Mouse (Mus musculus) ovary, postnatal 14 days (tissue): Measurements from ENCODE around the gene Gm21304.
"Not testable (repeated sequence)": the region's sequence is repeated elsewhere in the genome, so short reads cannot be mapped to it uniquely, and the experiment has no call there.

Experiments used
- DNase-seq: peaks from one replicate; pipeline ENCODE4 v3.0.0; 2022; ENCODE audit warnings: low spot score

Gm21304 gene

DNA sequence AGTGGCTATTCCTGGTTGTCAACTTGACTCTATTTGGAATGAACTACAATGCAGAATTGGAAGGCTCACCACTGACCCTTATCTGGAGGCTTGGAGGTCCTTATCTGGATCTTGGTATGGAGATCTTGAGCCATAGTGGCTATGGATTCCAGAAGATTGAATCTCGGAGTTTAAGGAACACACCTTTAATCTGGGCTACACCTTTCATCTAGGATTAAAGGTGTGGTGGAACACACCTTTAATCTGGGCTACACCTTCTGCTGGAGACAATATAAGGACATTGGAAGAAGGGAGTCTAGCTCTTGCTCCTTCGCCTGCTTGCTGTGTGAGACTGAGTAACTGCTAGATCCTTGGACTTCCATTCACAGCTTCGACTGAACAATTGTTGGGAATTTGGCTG lies at the start of gene Gm21304:
Gene Gm21304, plus strand, starts transcription at position 301 of the 400 bp plus-strand sequence.
- not testable (repeated sequence) for DNase-seq

DNA sequence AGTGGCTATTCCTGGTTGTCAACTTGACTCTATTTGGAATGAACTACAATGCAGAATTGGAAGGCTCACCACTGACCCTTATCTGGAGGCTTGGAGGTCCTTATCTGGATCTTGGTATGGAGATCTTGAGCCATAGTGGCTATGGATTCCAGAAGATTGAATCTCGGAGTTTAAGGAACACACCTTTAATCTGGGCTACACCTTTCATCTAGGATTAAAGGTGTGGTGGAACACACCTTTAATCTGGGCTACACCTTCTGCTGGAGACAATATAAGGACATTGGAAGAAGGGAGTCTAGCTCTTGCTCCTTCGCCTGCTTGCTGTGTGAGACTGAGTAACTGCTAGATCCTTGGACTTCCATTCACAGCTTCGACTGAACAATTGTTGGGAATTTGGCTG lies 25.6 kb upstream of the Gm21304 start, which contains the start of gene Gm21293:
Gene Gm21293, plus strand, starts transcription at position 301 of the 400 bp plus-strand sequence.
- DNase-seq: not testable (repeated sequence)

DNA sequence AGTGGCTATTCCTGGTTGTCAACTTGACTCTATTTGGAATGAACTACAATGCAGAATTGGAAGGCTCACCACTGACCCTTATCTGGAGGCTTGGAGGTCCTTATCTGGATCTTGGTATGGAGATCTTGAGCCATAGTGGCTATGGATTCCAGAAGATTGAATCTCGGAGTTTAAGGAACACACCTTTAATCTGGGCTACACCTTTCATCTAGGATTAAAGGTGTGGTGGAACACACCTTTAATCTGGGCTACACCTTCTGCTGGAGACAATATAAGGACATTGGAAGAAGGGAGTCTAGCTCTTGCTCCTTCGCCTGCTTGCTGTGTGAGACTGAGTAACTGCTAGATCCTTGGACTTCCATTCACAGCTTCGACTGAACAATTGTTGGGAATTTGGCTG lies 17.1 kb upstream of the Gm21304 start, which contains the start of gene Gm6763:
Gene Gm6763, plus strand, starts transcription at position 301 of the 400 bp plus-strand sequence.
- DNase-seq: not testable (repeated sequence)

DNA sequence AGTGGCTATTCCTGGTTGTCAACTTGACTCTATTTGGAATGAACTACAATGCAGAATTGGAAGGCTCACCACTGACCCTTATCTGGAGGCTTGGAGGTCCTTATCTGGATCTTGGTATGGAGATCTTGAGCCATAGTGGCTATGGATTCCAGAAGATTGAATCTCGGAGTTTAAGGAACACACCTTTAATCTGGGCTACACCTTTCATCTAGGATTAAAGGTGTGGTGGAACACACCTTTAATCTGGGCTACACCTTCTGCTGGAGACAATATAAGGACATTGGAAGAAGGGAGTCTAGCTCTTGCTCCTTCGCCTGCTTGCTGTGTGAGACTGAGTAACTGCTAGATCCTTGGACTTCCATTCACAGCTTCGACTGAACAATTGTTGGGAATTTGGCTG lies 8.6 kb upstream of the Gm21304 start, which contains the start of gene Gm8764:
Gene Gm8764, plus strand, starts transcription at position 301 of the 400 bp plus-strand sequence.
- not testable (repeated sequence) for DNase-seq

DNA sequence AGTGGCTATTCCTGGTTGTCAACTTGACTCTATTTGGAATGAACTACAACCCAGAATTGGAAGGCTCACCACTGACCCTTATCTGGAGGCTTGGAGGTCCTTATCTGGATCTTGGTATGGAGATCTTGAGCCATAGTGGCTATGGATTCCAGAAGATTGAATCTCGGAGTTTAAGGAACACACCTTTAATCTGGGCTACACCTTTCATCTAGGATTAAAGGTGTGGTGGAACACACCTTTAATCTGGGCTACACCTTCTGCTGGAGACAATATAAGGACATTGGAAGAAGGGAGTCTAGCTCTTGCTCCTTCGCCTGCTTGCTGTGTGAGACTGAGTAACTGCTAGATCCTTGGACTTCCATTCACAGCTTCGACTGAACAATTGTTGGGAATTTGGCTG lies 8.4 kb downstream of the Gm21304 start, which contains the start of gene Gm21312:
Gene Gm21312, plus strand, starts transcription at position 301 of the 400 bp plus-strand sequence.
- not testable (repeated sequence) for DNase-seq

DNA sequence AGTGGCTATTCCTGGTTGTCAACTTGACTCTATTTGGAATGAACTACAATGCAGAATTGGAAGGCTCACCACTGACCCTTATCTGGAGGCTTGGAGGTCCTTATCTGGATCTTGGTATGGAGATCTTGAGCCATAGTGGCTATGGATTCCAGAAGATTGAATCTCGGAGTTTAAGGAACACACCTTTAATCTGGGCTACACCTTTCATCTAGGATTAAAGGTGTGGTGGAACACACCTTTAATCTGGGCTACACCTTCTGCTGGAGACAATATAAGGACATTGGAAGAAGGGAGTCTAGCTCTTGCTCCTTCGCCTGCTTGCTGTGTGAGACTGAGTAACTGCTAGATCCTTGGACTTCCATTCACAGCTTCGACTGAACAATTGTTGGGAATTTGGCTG lies 16.9 kb downstream of the Gm21304 start, which contains the start of gene Gm20765:
Gene Gm20765, plus strand, starts transcription at position 301 of the 400 bp plus-strand sequence.
- DNase-seq: not testable (repeated sequence)

DNA sequence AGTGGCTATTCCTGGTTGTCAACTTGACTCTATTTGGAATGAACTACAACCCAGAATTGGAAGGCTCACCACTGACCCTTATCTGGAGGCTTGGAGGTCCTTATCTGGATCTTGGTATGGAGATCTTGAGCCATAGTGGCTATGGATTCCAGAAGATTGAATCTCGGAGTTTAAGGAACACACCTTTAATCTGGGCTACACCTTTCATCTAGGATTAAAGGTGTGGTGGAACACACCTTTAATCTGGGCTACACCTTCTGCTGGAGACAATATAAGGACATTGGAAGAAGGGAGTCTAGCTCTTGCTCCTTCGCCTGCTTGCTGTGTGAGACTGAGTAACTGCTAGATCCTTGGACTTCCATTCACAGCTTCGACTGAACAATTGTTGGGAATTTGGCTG lies 25.4 kb downstream of the Gm21304 start, which contains the start of gene Gm4340:
Gene Gm4340, plus strand, starts transcription at position 301 of the 400 bp plus-strand sequence.
- DNase-seq: not testable (repeated sequence)

DNA sequence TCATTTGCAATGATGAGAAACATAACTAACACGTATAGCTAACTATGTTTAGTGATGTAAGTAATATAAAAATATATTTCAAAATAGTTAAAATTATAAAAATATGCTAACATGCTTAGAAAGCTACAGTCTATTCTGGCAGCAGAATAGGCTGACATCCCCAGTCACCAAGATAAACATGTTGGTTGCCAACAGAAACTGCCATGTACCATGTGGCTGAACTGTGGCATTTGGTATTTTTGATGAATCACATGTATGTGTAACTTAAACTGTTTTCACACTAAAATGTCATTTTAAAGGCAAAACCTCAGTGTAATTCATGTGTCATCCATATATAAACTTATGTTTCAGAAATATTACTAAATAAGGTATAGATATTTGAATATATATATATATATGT lies 41.3 kb downstream of the Gm21304 start:
- no peak for DNase-seq

DNA sequence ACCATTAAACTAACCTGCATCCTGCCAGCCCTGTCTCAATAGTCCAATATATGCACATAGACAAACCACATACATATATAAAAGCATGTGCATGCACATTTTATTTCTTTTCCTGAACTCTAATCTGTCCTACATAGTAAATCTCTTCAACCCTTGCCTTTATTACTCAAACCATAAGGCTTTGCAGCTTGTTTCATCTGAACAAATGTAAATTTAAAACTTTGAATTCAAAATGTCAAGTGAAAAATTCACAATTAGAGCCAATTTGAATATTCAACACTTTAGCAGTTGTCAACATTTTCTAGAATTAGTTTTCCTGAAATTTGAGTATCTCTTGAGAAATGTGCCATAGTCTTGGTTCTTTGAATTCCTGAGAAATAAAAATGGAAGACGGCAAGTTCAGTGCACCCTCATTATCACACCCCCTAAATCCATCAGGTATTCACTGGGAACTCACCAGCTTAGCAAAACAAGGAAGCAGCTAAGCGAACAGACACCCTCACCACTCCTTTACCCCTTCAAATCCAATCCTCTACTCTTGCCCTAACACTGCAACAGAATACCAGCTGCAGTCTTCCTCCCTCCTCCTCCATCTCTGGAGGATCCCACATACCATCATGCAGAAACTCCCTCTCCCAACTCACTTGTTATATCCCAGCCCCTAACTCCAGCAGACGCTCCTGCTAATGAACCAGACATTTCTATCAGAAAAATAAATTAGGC lies 42.1 kb downstream of the Gm21304 start:
- DNase-seq: no peak

DNA sequence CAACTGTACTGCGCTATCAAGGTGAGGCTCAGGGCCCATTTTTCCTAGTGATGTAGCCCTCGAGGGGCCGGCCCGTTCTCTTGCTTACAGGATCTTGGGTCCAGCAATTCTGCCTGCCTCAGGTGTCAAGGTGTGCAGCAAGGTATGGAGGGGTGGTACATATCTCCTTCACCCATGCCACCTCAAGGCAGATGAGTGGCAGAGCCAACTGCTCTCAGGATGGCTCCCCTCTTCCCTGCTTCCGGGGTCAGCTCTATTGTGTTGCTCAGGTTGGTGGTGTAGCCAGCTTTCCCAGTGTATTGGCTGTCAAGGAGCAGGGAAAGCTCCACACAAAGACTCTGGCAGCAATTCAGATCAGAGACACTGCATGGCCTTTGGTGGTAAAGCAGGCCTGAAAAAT lies 46.2 kb downstream of the Gm21304 start:
- no peak for DNase-seq
